Mouse (Mus musculus) common myeloid progenitor, adult 5-6 weeks (primary cell): ENCODE measurements at regions not wholly inside any gene's neighbourhood (a gene's known extent, or its start where the extent isn't known, plus 50 kb on each side); places are given as distances from the start of the nearest gene placed in this dataset.
A peak's percentile ranks its signal among the peaks of the same experiment; 100 is the strongest.

Experiments used
- ATAC-seq: replicated peaks from 2 replicates; pipeline ENCODE4 v1.8.0; 2016; ENCODE audit warnings: low read depth, mild to moderate bottlenecking, moderate TSS enrichment, inconsistent platforms; ENCODE audit not compliant: poor library complexity, severe bottlenecking

- ATAC-seq = peak; percentile 55
Observed at GRCm38 (mm10) chr11:86408686-86409579, 51.5 kb upstream of the Med13 start.

- ATAC-seq = 0 out of 2 replicates have a peak, but pooled peaks have one; percentile 8
Observed at GRCm38 (mm10) chr11:86409580-86409947, 52.2 kb upstream of the Med13 start.

- no peak for ATAC-seq
Observed at GRCm38 (mm10) chr11:86410521-86410920, 53.1 kb upstream of the Med13 start.

- ATAC-seq = no peak
Observed at GRCm38 (mm10) chr11:86412772-86413390, 55.5 kb upstream of the Med13 start.

DNA sequence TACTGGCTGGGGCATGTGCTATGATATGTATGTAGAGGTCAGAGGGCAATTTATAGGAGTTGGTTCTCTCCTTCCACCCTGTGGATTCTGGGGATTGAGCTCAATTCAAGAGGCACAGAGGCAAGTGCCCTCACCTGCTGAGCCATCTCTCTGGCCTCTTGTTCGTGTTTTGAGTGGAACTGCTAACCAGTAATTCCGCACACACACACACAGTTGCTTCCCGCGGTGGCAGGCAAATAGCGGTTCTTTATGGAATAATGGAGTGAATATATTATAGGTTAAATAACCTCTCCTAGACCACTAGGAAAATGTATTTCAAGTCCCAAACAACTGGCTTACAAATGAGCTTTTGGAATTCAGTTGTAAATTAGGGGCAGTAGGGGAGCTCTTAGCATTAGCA lies 59.1 kb upstream of the Med13 start:
- no peak for ATAC-seq

GRCm38 (mm10) chr11:86417164-86417563 lies 59.8 kb upstream of the Med13 start:
- no peak for ATAC-seq

DNA sequence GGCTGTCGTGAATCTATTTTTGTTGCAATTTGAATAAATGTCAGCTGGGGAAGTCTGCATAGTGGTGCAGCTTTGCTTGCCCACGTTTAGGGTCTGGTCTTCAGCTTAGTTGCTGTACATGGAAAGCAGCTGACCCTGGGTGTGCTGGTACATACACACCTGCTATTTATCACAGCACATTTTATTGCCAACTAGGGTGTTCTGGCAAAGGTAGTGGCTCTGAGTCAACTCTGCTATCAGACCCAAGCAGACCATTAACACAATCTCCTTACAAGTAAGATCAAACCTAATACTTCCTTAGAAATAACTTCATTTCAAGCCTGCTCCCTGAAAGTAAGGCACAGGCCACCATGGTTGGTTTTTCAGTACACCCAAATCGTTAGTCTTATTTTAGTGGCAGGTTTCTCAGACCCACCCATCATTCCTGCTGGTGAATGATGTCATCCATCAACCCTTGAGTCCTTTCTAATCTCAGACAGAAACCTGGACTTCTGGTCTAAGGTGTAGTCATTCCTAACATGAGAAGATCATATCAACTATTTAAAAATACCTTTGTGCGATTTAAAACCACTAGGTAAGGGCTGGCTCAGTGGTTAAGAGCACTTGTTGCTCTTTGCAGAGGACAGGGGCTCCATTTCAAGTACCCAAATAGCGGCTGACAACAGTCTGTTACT lies 62.5 kb upstream of the Med13 start:
- no peak for ATAC-seq

DNA sequence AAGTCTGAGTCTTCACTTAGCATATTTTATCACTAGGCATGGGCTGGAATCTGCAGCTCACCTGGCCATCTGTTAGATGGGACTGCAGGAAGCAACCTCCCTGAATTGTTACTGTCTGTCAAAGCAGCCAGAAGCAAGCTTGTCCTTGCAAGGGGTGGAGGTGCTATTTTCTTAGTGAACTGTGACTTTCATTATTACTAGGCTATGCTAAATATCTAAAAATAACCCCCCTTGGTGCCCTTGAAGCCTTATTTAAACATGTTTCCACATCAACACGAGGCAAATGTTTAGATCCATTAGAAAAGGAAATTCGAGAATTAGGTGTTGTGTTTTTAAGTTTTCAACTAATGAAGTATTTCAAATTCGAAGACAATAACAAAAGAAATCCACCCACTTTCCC lies 55.5 kb upstream of the Rnft1 start:
- ATAC-seq = no peak

DNA sequence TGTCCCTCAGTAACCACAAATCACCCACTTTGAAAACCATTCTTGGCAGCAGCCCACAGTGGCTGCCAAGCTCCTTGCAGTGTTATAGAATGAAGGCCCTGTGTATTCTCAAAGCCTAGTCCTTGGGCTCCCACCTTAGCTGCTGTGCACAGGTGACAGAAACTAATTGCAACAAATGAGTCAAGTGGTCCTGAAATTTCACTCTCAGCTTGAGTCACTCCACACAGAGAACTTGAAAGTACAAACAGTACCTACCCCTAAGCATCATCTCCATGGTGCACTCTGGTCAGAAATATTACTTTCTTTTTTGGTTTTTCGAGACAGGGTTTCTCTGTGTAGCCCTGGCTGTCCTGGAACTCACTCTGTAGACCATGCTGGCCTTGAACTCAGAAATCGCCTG lies 54.2 kb upstream of the Rnft1 start:
- no peak for ATAC-seq

GRCm38 (mm10) chr11:86431550-86431949 lies 52.9 kb upstream of the Rnft1 start:
- no peak for ATAC-seq

DNA sequence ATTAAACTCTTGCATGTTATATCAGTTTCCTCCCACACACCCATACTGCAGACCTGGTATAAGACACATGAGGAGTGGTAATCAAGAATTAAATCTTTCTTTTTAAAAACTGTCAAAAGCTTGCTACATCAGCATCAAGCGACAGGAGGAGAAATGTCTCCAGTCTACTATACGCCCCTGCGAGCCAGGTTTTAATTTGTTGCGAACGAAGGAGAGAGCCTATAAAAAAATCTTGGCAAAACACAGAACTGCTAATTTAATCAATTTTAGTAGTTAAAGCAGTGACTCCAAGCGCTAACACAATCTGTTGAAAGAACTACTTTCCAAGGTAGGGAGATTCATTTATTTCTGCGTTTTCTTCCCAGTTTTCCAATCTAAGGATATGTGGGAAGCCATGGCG lies 50.4 kb upstream of the Rnft1 start:
- ATAC-seq = no peak
